Mouse (Mus musculus): ENCODE data around the gene Inafm2. TPM values are rescaled to one million over a fixed set of nuclear protein-coding genes. Genes with fewer than 3 reads are reported as not detected.

The Inafm2 gene
- total RNA-seq, 2 experiments from 2014 or later, result 62.1 to 66.7 TPM

GRCm38 (mm10) chr2:118706436-118706835 is 39.1 kb upstream of the Inafm2 start:
- peak; percentile 35 for TF ChIP-seq CTCF (conservative IDR thresholded peaks at IDR 0.05)
- no peak overlapping the region for H3K4me3 ChIP-seq
- DNase-seq (ENCODE audit: low spot score in 2 of 2), result no peak
- peak overlapping the region; percentile 67 for H3K27ac ChIP-seq

GRCm38 (mm10) chr2:118708472-118708871 is 37.1 kb upstream of the Inafm2 start:
- TF ChIP-seq CTCF (conservative IDR thresholded peaks at IDR 0.05), result no peak
- H3K4me3 ChIP-seq, result no peak overlapping the region
- H3K27ac ChIP-seq, result no peak overlapping the region
- no peak for DNase-seq (ENCODE audit: low spot score in 2 of 2)

- no peak overlapping the region for H3K27ac ChIP-seq
- no peak for DNase-seq (ENCODE audit: low spot score in 2 of 2)
- H3K4me3 ChIP-seq, result no peak overlapping the region
- TF ChIP-seq CTCF (conservative IDR thresholded peaks at IDR 0.05), result no peak
Observed at GRCm38 (mm10) chr2:118709655-118710221, 35.8 kb upstream of the Inafm2 start.

- DNase-seq (ENCODE audit: low spot score in 2 of 2), result no peak
- Histone ChIP-seq H3K27ac (peak overlapping the region; percentile 14; the same call in 1 of the 2 replicates), H3K4me3 (peak overlapping the region; percentile 45)
- no peak for TF ChIP-seq CTCF (conservative IDR thresholded peaks at IDR 0.05)
Observed at GRCm38 (mm10) chr2:118711038-118711494, 34.5 kb upstream of the Inafm2 start.

GRCm38 (mm10) chr2:118713631-118714030 is 31.9 kb upstream of the Inafm2 start:
- TF ChIP-seq CTCF (conservative IDR thresholded peaks at IDR 0.05), result no peak
- no peak for DNase-seq (ENCODE audit: low spot score in 2 of 2)
- Histone ChIP-seq H3K4me3 (no peak overlapping the region), H3K27ac (peak overlapping the region; percentile 84; the same call in 1 of the 2 replicates)

- TF ChIP-seq CTCF (conservative IDR thresholded peaks at IDR 0.05), result no peak
- Histone ChIP-seq H3K4me3 (no peak overlapping the region), H3K27ac (peak overlapping the region; percentile 84)
- peak; percentile 58 to 84 for DNase-seq (ENCODE audit: low spot score in 2 of 2)
Observed at GRCm38 (mm10) chr2:118714230-118714629, 31.3 kb upstream of the Inafm2 start.

- no peak for TF ChIP-seq CTCF (conservative IDR thresholded peaks at IDR 0.05)
- DNase-seq (ENCODE audit: low spot score in 2 of 2), result no peak
- Histone ChIP-seq H3K4me3 (no peak overlapping the region), H3K27ac (no peak overlapping the region)
Observed at GRCm38 (mm10) chr2:118716677-118717076, 28.9 kb upstream of the Inafm2 start.

- no peak overlapping the region for H3K4me3 ChIP-seq
- no peak overlapping the region for H3K27ac ChIP-seq
- no peak for DNase-seq (ENCODE audit: low spot score in 2 of 2)
- no peak for TF ChIP-seq CTCF (conservative IDR thresholded peaks at IDR 0.05)
Observed at GRCm38 (mm10) chr2:118723693-118724486, 21.7 kb upstream of the Inafm2 start.

- TF ChIP-seq CTCF (conservative IDR thresholded peaks at IDR 0.05), result no peak
- H3K27ac ChIP-seq, result no peak overlapping the region
- DNase-seq (ENCODE audit: low spot score in 2 of 2), result no peak
- no peak overlapping the region for H3K4me3 ChIP-seq
Observed at GRCm38 (mm10) chr2:118725511-118725910, 20.0 kb upstream of the Inafm2 start.

GRCm38 (mm10) chr2:118726873-118727272 is 18.7 kb upstream of the Inafm2 start:
- no peak for TF ChIP-seq CTCF (conservative IDR thresholded peaks at IDR 0.05)
- no peak for DNase-seq (ENCODE audit: low spot score in 2 of 2)
- no peak overlapping the region for H3K4me3 ChIP-seq
- H3K27ac ChIP-seq, result no peak overlapping the region

GRCm38 (mm10) chr2:118727911-118728310 is 17.6 kb upstream of the Inafm2 start:
- TF ChIP-seq CTCF (conservative IDR thresholded peaks at IDR 0.05), result no peak
- no peak for DNase-seq (ENCODE audit: low spot score in 2 of 2)
- Histone ChIP-seq H3K27ac (no peak overlapping the region), H3K4me3 (no peak overlapping the region)

- Histone ChIP-seq H3K4me3 (no peak within 1 kb of the TSS), H3K27ac (no peak within 1 kb of the TSS)
- TF ChIP-seq CTCF (conservative IDR thresholded peaks at IDR 0.05), result no peak
- no peak for DNase-seq (ENCODE audit: low spot score in 2 of 2)
Observed at GRCm38 (mm10) chr2:118728337-118728736, 17.2 kb upstream of the Inafm2 start, which contains the start of gene Plcb2. Plcb2 (minus strand) TSS chr2:118728438.

- H3K4me3 ChIP-seq, result no peak overlapping the region
- DNase-seq (ENCODE audit: low spot score in 2 of 2), result no peak
Observed at GRCm38 (mm10) chr2:118729194-118729593, 16.4 kb upstream of the Inafm2 start.

More at GRCm38 (mm10) chr2:118729194-118729593, 16.4 kb upstream of the Inafm2 start:
- no peak for TF ChIP-seq CTCF (conservative IDR thresholded peaks at IDR 0.05)
- no peak overlapping the region for H3K27ac ChIP-seq

All from layer of hippocampus, adult 2 months (tissue).